In the genomic region with DNA sequence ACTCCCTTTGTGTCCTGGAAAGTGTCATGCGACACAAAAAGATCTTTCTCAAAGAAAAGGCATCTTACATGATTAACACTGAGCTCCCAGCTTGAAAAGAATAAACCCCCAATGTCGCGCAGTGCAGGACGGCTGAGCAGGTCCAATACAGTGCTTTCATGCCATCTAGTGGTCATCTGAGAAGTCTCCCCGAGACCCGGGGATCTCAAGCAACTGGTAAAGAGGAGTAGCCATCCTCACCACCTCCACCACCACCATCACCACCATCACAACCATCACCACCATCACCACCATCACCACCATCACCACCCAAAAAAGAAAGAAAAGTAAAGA, we compare ENCODE assay signal across 9 mouse cellular contexts.
A peak's percentile ranks its signal among the peaks of the same experiment; 100 is the strongest.
DNase-seq lines count a peak whose midpoint lies in the region; ATAC-seq and TF ChIP-seq lines count a peak whose summit lies in the region.
"Had no signal": no experiment of that assay in that cellular context is flagged by ENCODE, and none has a peak within 500 bp of the region (broad histone marks: within the 10 kb centered on the region; RNA-seq: fewer than 3 reads in every experiment).

No protein-coding gene starts in this region.

- WGBS in embryonic facial prominence, embryonic 12.5 days: 0% methylated on average over 6 of the region's 6 CpGs
- under 1% methylated on average over 6 of the region's 6 CpGs for WGBS in heart, embryonic 11.5 days (ENCODE audit: insufficient replicate concordance)
- WGBS in liver, embryonic 13.5 days (ENCODE audit: insufficient replicate concordance): under 1% methylated on average over 6 of the region's 6 CpGs
- 0% methylated on average over 6 of the region's 6 CpGs for WGBS in neural tube, embryonic 14.5 days
- 2% methylated on average over 6 of the region's 6 CpGs for WGBS in thymus, adult 2 months

- peak; percentile 39 for DNase-seq in CD4-positive, CD25-positive, alpha-beta regulatory T cell, adult 2 months (ENCODE audit: low read depth, low spot score)
- DNase-seq in adrenal gland, postnatal 25 days: peak; percentile 23
- DNase-seq in kidney, postnatal 10 days: peak; percentile 64
- peak; percentile 1 for DNase-seq in liver, embryonic 13.5 days
- peak; percentile 52 for DNase-seq in thymus, adult 2 months

- peak; percentile 82 for ATAC-seq in embryonic facial prominence, embryonic 12.5 days (ENCODE audit: insufficient number of reproducible peaks, insufficient read depth, low FRiP score, low TSS enrichment)
- peak; percentile 59; the same call in 1 of the 2 replicates for ATAC-seq in heart, embryonic 11.5 days (replicated peaks; ENCODE audit: insufficient number of reproducible peaks, low FRiP score, low TSS enrichment)
- ATAC-seq in liver, embryonic 13.5 days (ENCODE audit: low read depth): no peak
- peak; percentile 98 for ATAC-seq in neural tube, embryonic 14.5 days (ENCODE audit: low read depth)

- TF ChIP-seq POLR2A in thymus, adult 2 months (IDR thresholded peaks at IDR 0.05; ENCODE audit: control insufficient read depth, extremely low read depth, insufficient read depth, low read length, poor library complexity): no peak

- no peaks in the 10 kb centered on the region for H3K27me3 ChIP-seq in embryonic facial prominence, embryonic 12.5 days
- no peaks in the 10 kb centered on the region for H3K27me3 ChIP-seq in heart, embryonic 11.5 days (ENCODE audit: control insufficient read depth, insufficient read depth, low read length)
- H3K27me3 ChIP-seq in liver, embryonic 13.5 days: peaks cover 7% of the 10 kb centered on the region; the same call in 1 of the 2 replicates
- no peaks in the 10 kb centered on the region for H3K27me3 ChIP-seq in neural tube, embryonic 14.5 days (ENCODE audit: control insufficient read depth, insufficient read depth, low read length)
- H3K27me3 ChIP-seq in thymus, adult 2 months (ENCODE audit: control insufficient read depth, insufficient read depth, low read length): no peaks in the 10 kb centered on the region

- H3K4me1 ChIP-seq in embryonic facial prominence, embryonic 12.5 days: no peaks in the 10 kb centered on the region
- no peaks in the 10 kb centered on the region for H3K4me1 ChIP-seq in heart, embryonic 11.5 days (ENCODE audit: control insufficient read depth, insufficient read depth, low read length)
- no peaks in the 10 kb centered on the region for H3K4me1 ChIP-seq in liver, embryonic 13.5 days (replicated peaks)
- H3K4me1 ChIP-seq in neural tube, embryonic 14.5 days (ENCODE audit: control insufficient read depth, insufficient read depth, low read length): peaks cover 9% of the 10 kb centered on the region
- H3K4me1 ChIP-seq in thymus, adult 2 months (replicated peaks; ENCODE audit: control insufficient read depth, insufficient read depth, low read length): no peaks in the 10 kb centered on the region
- H3K4me1 ChIP-seq: heart, embryonic 13.5 days had no signal

- no peak overlapping the region for H3K4me3 ChIP-seq in embryonic facial prominence, embryonic 12.5 days
- H3K4me3 ChIP-seq in heart, embryonic 11.5 days (ENCODE audit: low read depth, low read length): no peak overlapping the region
- H3K4me3 ChIP-seq in liver, embryonic 13.5 days (replicated peaks): no peak overlapping the region
- H3K4me3 ChIP-seq in neural tube, embryonic 14.5 days (ENCODE audit: low read depth, low read length): 0 out of 2 replicates have a peak overlapping the region, but pooled peaks have one; percentile 3
- no peak overlapping the region for H3K4me3 ChIP-seq in thymus, adult 2 months (ENCODE audit: control insufficient read depth, insufficient read depth, low read length)
- H3K4me3 ChIP-seq: heart, embryonic 13.5 days had no signal

- H3K36me3 ChIP-seq in embryonic facial prominence, embryonic 12.5 days: no peaks in the 10 kb centered on the region
- no peaks in the 10 kb centered on the region for H3K36me3 ChIP-seq in heart, embryonic 11.5 days (ENCODE audit: control insufficient read depth, insufficient read depth, low read length)
- H3K36me3 ChIP-seq in liver, embryonic 13.5 days: no peaks in the 10 kb centered on the region
- no peaks in the 10 kb centered on the region for H3K36me3 ChIP-seq in neural tube, embryonic 14.5 days (ENCODE audit: control insufficient read depth, insufficient read depth, low read length)
- no peaks in the 10 kb centered on the region for H3K36me3 ChIP-seq in thymus, adult 2 months (ENCODE audit: control insufficient read depth, insufficient read depth, low read length)
- H3K36me3 ChIP-seq: heart, embryonic 13.5 days had no signal

- no peak for TF ChIP-seq CTCF in thymus, adult 2 months (IDR thresholded peaks at IDR 0.05; ENCODE audit: borderline replicate concordance, control insufficient read depth, extremely low read depth, insufficient read depth, low read length, poor library complexity)

- H3K4me2 ChIP-seq in embryonic facial prominence, embryonic 12.5 days (replicated peaks): no peak overlapping the region
- H3K4me2 ChIP-seq in heart, embryonic 11.5 days: no peak overlapping the region
- H3K4me2 ChIP-seq in liver, embryonic 13.5 days: no peak overlapping the region
- H3K4me2 ChIP-seq in neural tube, embryonic 14.5 days (ENCODE audit: low read depth, low read length): peak overlapping the region; percentile 39
- H3K4me2 ChIP-seq: heart, embryonic 13.5 days had no signal

- H3K27ac ChIP-seq in embryonic facial prominence, embryonic 12.5 days: no peak overlapping the region
- no peak overlapping the region for H3K27ac ChIP-seq in heart, embryonic 11.5 days (ENCODE audit: low read depth, low read length)
- H3K27ac ChIP-seq in liver, embryonic 13.5 days: no peak overlapping the region
- H3K27ac ChIP-seq in neural tube, embryonic 14.5 days (ENCODE audit: low read depth, low read length): peak overlapping the region; percentile 64; the same call in 1 of the 2 replicates
- H3K27ac ChIP-seq in thymus, adult 2 months (ENCODE audit: control insufficient read depth, insufficient read depth, low read length): no peak overlapping the region
- H3K27ac ChIP-seq: heart, embryonic 13.5 days had no signal

- no peaks in the 10 kb centered on the region for H3K9me3 ChIP-seq in embryonic facial prominence, embryonic 12.5 days
- no peaks in the 10 kb centered on the region for H3K9me3 ChIP-seq in heart, embryonic 11.5 days (replicated peaks; ENCODE audit: control insufficient read depth, low read length)
- no peaks in the 10 kb centered on the region for H3K9me3 ChIP-seq in liver, embryonic 13.5 days (replicated peaks)
- no peaks in the 10 kb centered on the region for H3K9me3 ChIP-seq in neural tube, embryonic 14.5 days (ENCODE audit: control insufficient read depth, low read length)
- H3K9me3 ChIP-seq: heart, embryonic 13.5 days had no signal

- no peak overlapping the region for H3K9ac ChIP-seq in embryonic facial prominence, embryonic 12.5 days
- no peak overlapping the region for H3K9ac ChIP-seq in heart, embryonic 11.5 days (ENCODE audit: low read depth, low read length)
- no peak overlapping the region for H3K9ac ChIP-seq in liver, embryonic 13.5 days
- peak overlapping the region; percentile 8; the same call in 1 of the 2 replicates for H3K9ac ChIP-seq in neural tube, embryonic 14.5 days (replicated peaks; ENCODE audit: low read depth, low read length)
- H3K9ac ChIP-seq: heart, embryonic 13.5 days had no signal

Comparison
In these comparisons a context has a peak if more than half of its experiments do, and no peak if none do; other contexts are left out.
1. DNase-seq: peak in every context shown above with its lines; median percentile 64 in kidney, postnatal 10 days; 52 in thymus, adult 2 months; 39 in CD4-positive, CD25-positive, alpha-beta regulatory T cell, adult 2 months; 23 in adrenal gland, postnatal 25 days; 1 in liver, embryonic 13.5 days.